Mouse (Mus musculus) right cerebral cortex, postnatal 36 days (tissue): ENCODE measurements around the gene Lzts2.
A peak's percentile ranks its signal among the peaks of the same experiment; 100 is the strongest.

Source experiments
- DNase-seq, 2 experiments: peaks; one replicate each; pipeline ENCODE4 v3.0.0; 2022; ENCODE audit warnings: low spot score in 2 of 2, mixed read lengths in 1 of 2

Lzts2 gene

GRCm38 (mm10) chr19:45049523-45049922 is 35.3 kb downstream of the Lzts2 start:
- DNase-seq: no peak

DNA sequence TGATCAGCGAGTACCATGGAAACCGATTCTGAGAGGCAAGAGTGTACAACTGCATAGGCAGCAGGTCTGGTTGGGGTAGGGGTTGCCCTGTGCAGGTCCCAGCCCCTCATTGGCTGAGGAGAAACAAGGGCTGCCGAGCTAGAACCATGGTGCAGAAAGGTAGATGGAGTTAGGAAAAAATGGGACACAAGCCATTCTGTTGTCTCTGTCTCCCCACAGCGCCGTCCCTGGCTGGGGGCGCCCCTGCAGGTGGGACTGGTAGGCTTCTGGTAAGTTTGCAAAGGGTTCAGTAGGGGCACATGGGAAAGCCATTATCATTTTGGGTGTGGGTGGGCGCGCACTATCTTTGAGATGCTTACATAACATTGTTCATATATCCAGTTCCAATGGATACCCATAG is 39.2 kb downstream of the Lzts2 start:
- DNase-seq: no peak

DNA sequence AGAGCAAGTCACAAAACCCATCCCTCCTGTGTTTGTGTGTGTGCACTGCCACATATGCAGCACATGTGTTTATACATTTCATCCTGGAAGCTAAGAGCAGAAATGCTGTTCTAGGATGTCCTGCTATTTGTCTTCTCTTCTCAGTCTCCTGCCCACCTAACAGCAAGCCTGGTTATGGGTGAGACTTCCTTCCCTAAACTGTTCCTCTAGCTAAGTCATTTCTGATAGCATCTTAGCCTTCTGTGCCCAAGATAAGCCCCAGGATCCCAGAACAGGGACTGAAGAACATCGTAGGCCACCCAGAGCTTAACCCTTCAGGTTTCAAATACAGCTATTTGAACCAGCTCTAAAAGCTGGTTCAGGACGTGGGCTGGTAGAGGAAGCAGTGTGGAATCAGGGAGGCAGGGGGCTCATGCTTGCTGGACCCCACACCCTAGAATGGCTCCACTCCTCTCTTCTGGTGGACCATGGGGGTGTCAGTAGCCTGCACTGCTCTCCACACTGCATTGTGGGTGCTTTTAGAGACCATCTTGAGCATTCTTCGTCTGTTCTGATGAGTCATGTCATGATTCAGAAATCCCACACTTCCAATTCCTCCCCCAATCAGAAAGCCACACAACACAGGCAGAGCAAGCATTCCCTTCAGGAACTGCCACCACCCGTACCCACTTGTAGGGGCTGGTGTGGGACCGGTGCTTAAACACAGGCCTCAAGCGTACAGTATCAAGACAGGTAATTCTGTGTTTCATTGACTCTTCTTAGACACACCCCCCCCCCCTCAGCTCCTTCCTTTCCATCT is 40.9 kb downstream of the Lzts2 start:
- no peak for DNase-seq

DNA sequence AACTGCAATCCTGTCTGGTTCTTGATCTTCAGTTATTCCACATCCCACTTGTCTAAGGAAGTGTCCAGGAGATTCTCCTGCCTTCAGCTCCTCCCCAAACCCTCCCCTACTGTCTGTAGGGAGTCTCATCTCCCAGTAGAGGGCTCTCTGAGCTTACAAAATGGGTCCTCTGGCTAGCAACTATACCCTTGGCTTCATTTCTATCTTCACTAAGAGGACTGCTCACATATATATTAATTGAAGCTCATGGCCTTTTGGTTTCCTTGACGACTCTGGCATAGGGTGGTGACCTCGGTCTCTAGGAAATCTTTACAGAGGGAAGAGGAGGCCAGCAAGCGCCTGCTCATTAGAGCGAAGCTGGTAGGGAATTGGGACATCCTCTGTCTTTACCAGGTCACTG is 42.1 kb downstream of the Lzts2 start:
- DNase-seq: no peak

GRCm38 (mm10) chr19:45056908-45057698 is 42.9 kb downstream of the Lzts2 start:
- DNase-seq: no peak

- DNase-seq: no peak
These were observed 43.5 kb downstream of the Lzts2 start for GRCm38 (mm10) chr19:45057724-45058112.

- peak; percentile 86 to 91 for DNase-seq
These were observed 44.1 kb downstream of the Lzts2 start for GRCm38 (mm10) chr19:45058113-45058839.

GRCm38 (mm10) chr19:45058841-45059240 is 44.6 kb downstream of the Lzts2 start:
- DNase-seq: no peak

DNA sequence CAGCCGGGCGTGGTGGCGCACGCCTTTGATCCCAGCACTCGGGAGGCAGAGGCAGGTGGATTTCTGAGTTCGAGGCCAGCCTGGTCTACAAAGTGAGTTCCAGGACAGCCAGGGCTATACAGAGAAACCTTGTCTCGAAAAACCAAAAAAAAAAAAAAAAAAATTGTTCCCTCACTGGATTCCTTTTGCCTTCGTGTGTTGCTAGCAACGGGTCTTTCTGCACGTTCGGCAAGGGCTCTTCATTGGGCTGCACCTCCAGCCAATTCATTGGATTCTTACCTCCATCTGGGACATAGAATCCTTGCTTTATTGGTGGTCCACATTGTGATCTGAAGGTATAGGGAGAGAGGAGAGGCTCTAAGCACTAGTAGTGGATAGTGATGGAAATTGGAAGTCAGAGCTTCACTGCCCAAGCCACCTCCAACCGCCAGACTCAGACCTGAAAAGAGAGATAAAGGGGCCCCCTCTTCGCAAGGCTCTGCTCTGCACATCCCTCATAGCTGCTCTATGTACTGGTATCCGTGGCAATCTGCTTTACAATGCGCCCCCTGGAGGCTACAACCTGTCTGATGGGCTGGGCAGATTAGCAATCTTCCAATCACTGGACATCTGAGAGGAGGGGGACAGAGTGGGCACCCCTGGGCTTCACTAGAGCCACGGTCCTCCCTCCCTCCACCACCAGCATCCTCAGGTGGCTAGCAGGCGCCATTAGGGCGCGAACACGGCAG is 49.5 kb downstream of the Lzts2 start:
- DNase-seq: no peak

DNA sequence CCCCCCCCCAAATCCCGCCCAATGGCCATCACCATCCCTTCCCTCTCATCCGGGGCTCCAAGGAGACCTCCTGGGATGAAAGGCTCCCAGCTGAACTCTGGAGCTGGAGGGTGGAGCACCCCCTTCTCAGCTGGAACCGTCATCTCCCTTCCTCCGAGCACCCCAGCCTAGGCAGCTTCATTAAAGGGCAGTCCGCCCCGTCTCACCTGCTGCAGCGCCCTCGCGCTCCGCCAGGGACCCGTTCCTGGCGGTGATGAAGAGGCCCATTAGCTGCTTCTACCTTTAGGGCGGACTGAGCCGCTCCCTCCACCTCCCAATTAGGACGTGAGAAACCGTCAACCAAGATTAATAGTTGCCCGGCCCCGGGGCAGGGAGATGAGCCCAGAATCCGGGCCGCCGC is 51.0 kb downstream of the Lzts2 start:
- DNase-seq: no peak

DNA sequence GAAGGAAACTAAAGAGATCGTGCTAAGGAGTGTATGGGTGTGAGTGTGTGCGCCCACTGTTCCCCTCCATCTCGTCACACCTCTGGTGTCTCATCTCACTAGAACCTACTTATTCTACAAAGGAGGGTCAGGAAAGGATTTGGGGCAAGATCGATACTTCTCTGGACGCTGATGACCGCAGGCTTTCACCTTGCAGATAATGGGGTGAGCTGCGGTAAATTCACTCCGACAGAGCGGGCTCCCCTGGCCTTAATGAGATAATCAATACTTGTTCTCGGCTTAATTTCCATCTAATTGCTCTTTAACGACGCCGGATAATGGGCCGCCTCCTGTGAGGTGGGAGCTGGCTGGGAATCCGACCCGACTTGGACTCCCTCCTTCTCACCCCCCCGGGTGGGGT is 53.0 kb downstream of the Lzts2 start:
- no peak for DNase-seq

GRCm38 (mm10) chr19:45067758-45068510 is 53.7 kb downstream of the Lzts2 start:
- no peak for DNase-seq

DNA sequence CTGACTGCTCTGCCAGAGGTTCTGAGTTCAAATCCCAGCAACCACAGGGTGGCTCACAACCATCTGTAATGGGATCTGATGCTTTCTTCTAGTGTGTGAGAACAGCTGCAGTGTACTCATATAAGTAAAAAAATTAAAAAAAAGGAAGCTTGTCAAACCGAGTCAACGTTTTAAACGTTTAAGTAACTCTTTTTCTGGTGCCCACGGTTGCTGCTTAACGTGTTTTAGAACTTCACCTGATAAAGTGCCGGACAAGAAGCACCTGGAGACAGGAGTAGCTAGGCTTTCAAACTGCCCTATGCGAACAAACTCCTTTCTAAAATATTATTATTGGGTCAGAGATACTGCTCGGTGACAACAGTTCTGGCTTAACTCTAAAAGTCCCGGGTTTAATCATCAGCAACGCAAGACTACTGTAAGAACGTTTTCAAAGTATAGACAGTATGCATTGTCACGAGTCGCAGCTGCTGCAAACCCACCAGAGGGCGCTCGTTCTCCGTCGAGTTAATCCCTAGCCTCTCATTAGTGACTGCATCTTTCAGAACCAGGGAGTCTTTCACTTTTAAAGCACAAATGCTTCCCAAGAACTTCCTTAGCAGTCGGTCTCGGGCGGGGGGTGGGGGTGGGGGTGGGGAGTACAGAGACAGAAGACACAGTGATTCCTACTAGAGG is 59.8 kb downstream of the Lzts2 start:
- peak in 1 of 2 experiments; percentile 58 for DNase-seq

GRCm38 (mm10) chr19:45074580-45075322 is 60.5 kb downstream of the Lzts2 start, which contains the start of gene Kazald1:
Kazald1 (plus strand) TSS chr19:45075241.
- DNase-seq: peak; percentile 86 to 92

- DNase-seq: no peak
These were observed 61.3 kb downstream of the Lzts2 start for GRCm38 (mm10) chr19:45075323-45076035.

- DNase-seq: no peak
These were observed 61.9 kb downstream of the Lzts2 start for GRCm38 (mm10) chr19:45076036-45076575.
